Mouse (Mus musculus): ENCODE measurements around the gene Flt3l. TPM values are rescaled to one million over a fixed set of nuclear protein-coding genes. Genes with fewer than 3 reads are reported as not detected.
A peak's percentile ranks its signal among the peaks of the same experiment; 100 is the strongest.

The Flt3l gene
- polyA plus RNA-seq, 1 experiment = 1.6 TPM

DNA sequence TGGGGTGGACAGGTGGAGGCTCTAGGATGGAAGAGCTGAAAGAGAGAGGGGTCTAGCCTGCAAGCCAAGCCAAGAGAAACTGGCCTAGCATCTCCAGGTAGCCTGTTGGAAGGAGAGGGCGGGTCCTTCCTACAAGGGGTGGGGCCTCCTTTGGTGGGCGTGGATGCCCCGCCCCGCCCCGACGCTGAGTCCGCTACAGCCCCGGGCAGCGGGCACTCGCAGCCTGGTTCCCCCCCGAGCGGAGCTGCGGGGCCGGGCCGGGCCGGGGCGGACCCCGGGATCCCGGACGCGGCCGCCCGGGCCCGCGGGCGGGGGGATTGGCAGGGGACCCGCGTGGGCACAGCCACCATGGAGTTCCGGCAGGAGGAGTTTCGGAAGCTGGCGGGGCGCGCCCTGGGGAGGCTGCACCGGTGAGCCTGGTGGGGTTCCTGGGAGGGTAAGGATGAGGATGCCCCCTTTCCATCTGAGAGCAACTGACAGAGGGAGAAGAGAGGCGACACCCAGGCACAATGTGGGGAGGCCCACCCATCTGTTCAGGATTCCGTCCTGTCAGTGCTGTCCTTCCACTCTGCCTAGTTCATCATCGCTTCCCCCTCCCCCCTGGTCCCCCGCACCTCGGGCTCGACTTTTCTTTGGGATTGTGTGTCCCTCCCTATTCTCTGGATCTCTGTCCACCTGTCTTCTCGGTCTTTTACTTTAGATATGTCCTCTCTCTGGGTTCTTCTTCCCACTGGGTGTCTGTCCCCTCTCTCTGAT is 27.7 kb upstream of the Flt3l start, which contains the start of gene Slc17a7:
Gene Slc17a7, plus strand, starts transcription at position 215 of the 756 bp plus-strand sequence.
- Histone ChIP-seq H3K36me3 (ENCODE audit: control insufficient read depth, insufficient read depth) (no peaks in the 10 kb centered on the region), H3K79me2 (ENCODE audit: control insufficient read depth, insufficient read depth) (no peaks in the 10 kb centered on the region), H3K27me3 (ENCODE audit: control insufficient read depth, insufficient read depth, insufficient read length) (peaks cover 45% of the 10 kb centered on the region), H3K79me3 (ENCODE audit: low read depth) (no peaks in the 10 kb centered on the region), H3K4me3 (ENCODE audit: insufficient read depth, poor library complexity, severe bottlenecking) (no peak within 1 kb of the TSS), H3ac (ENCODE audit: control insufficient read depth, insufficient read length, low read depth) (peak within 1 kb of the TSS; percentile 33)
- no peak for TF ChIP-seq FOSL1 (IDR thresholded peaks at IDR 0.05; ENCODE audit: insufficient read depth, low read length, poor library complexity, severe bottlenecking)
- no peak for TF ChIP-seq CTCF (IDR thresholded peaks at IDR 0.05; ENCODE audit: control insufficient read depth, insufficient read depth, insufficient read length)
- TF ChIP-seq MYOG (IDR thresholded peaks at IDR 0.05; ENCODE audit: control insufficient read depth, extremely low read depth, insufficient read length) = no peak
- no peak for TF ChIP-seq CEBPB (IDR thresholded peaks at IDR 0.05; ENCODE audit: low read depth)
- no peak for TF ChIP-seq MAX (IDR thresholded peaks at IDR 0.05)
- no peak for TF ChIP-seq USF1 (IDR thresholded peaks at IDR 0.05; ENCODE audit: low read depth)
- TF ChIP-seq MYOD1 (IDR thresholded peaks at IDR 0.05; ENCODE audit: control insufficient read depth, insufficient read length, low read depth) = no peak

DNA sequence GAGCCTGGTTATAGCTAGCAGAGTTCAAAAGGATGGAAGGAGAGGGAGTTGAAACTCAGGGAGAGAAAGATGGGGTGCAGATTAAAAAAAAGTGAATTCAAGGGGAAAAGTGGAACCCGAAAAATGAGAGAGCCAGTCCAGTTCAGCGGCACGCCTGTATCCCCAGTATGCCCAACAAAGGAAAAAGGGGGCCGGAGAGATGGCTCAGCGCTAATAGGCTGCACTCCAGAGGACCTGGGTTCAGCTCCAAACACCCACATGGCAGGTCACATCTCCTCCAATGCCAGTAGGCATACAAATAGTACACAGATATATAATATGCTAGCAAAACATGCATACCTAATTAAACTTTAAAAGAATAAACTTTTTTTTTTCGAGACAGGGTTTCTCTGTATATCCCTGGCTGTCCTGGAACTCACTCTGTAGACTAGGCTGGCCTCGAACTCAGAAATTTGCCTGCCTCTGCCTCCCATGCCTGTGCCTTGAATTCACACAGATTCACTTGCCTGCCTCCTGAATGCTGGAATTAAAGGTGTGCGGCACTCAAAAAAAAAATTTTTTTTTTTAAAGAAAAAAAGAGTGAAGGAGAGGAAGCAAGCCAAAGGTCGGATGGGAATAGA is 26.9 kb upstream of the Flt3l start:
- no peaks in the 10 kb centered on the region for H3K36me3 ChIP-seq (ENCODE audit: control insufficient read depth, insufficient read depth)
- peaks cover 37% of the 10 kb centered on the region for H3K27me3 ChIP-seq (ENCODE audit: control insufficient read depth, insufficient read depth, insufficient read length)
- H3K4me3 ChIP-seq (ENCODE audit: insufficient read depth, poor library complexity, severe bottlenecking) = no peak overlapping the region
- H3ac ChIP-seq (ENCODE audit: control insufficient read depth, insufficient read length, low read depth) = no peak overlapping the region
- no peak for TF ChIP-seq MYOD1 (IDR thresholded peaks at IDR 0.05; ENCODE audit: control insufficient read depth, insufficient read length, low read depth)
- TF ChIP-seq MYOG (IDR thresholded peaks at IDR 0.05; ENCODE audit: control insufficient read depth, extremely low read depth, insufficient read length) = no peak
- TF ChIP-seq FOSL1 (IDR thresholded peaks at IDR 0.05; ENCODE audit: insufficient read depth, low read length, poor library complexity, severe bottlenecking) = no peak
- TF ChIP-seq USF1 (IDR thresholded peaks at IDR 0.05; ENCODE audit: low read depth) = no peak
- TF ChIP-seq CEBPB (IDR thresholded peaks at IDR 0.05; ENCODE audit: low read depth) = no peak
- no peak for TF ChIP-seq MAX (IDR thresholded peaks at IDR 0.05)
- TF ChIP-seq CTCF (IDR thresholded peaks at IDR 0.05; ENCODE audit: control insufficient read depth, insufficient read depth, insufficient read length) = no peak
- no peaks in the 10 kb centered on the region for H3K79me3 ChIP-seq (ENCODE audit: low read depth)
- no peaks in the 10 kb centered on the region for H3K79me2 ChIP-seq (ENCODE audit: control insufficient read depth, insufficient read depth)

DNA sequence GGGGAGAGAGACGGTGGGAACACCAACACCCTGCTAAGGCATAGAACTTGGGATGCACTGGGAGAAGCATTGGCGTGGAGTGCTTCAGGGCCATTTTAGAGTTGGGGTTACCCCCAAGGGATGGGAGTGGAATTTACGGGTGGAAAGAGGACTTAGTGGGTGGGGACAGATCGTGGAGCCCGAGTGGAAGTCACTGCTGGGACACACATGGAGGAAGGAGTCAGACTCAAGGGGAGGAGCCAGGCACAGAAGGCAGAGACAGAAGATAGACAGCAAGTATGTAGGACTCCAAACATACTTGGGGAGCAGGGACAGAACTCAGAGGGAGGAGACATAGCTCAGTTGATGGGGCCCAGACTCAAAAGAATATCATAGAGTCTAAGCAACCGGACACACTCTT is 26.3 kb upstream of the Flt3l start:
- Histone ChIP-seq H3K27me3 (ENCODE audit: control insufficient read depth, insufficient read depth, insufficient read length) (peaks cover 31% of the 10 kb centered on the region), H3K79me2 (ENCODE audit: control insufficient read depth, insufficient read depth) (no peaks in the 10 kb centered on the region), H3ac (ENCODE audit: control insufficient read depth, insufficient read length, low read depth) (no peak overlapping the region), H3K79me3 (ENCODE audit: low read depth) (no peaks in the 10 kb centered on the region), H3K36me3 (ENCODE audit: control insufficient read depth, insufficient read depth) (no peaks in the 10 kb centered on the region), H3K4me3 (ENCODE audit: insufficient read depth, poor library complexity, severe bottlenecking) (no peak overlapping the region)
- TF ChIP-seq CEBPB (IDR thresholded peaks at IDR 0.05; ENCODE audit: low read depth) (no peak), MYOG (IDR thresholded peaks at IDR 0.05; ENCODE audit: control insufficient read depth, extremely low read depth, insufficient read length) (no peak), USF1 (IDR thresholded peaks at IDR 0.05; ENCODE audit: low read depth) (no peak)

DNA sequence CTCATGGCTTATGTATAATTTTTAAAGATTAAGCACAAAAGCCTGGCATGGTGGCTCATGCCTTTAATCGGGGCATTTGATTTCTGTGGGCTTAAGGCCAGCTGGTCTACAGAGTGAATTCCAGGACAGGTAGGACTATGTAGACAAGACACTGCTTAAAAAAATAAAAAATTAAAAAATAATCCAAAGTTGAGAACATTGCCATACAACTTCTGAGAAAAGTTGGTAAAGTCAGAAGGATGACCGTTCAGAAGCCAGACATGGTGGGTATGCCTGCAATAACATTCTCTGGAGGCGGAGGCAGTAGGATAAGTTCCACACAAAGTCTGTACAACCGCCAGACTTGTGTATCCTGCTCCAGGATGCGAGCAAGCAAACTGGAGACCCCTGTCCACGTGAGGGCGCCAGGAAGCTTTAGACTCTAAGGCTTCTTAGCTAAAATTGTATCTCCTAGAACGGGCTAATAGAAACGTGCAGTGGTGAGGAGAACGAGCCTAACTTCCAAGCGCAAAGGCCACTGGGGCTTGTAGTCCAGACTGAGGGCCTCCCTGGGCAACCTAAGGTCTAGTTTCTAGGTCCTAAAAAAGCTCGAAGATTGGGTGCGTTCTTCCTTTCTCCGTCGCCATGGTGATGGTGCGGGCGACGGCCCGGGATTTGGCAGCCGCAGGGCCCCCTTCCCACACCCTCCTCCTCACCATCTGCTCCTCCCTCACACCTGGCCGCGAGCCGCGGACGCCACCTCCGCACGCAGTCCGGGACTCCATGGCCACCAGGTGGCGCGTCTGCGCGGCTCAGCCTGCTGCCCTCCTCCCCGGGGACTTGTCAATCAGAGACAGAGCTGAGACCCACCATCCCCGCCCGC is 25.6 kb upstream of the Flt3l start:
- H3K27me3 ChIP-seq (ENCODE audit: control insufficient read depth, insufficient read depth, insufficient read length) = peaks cover 24% of the 10 kb centered on the region
- H3K79me2 ChIP-seq (ENCODE audit: control insufficient read depth, insufficient read depth) = no peaks in the 10 kb centered on the region
- TF ChIP-seq CTCF (IDR thresholded peaks at IDR 0.05; ENCODE audit: control insufficient read depth, insufficient read depth, insufficient read length) (peak; percentile 99), MYOD1 (IDR thresholded peaks at IDR 0.05; ENCODE audit: control insufficient read depth, insufficient read length, low read depth) (no peak), FOSL1 (IDR thresholded peaks at IDR 0.05; ENCODE audit: insufficient read depth, low read length, poor library complexity, severe bottlenecking) (no peak), CEBPB (IDR thresholded peaks at IDR 0.05; ENCODE audit: low read depth) (no peak), USF1 (IDR thresholded peaks at IDR 0.05; ENCODE audit: low read depth) (peak; percentile 26), MYOG (IDR thresholded peaks at IDR 0.05; ENCODE audit: control insufficient read depth, extremely low read depth, insufficient read length) (no peak), MAX (IDR thresholded peaks at IDR 0.05) (no peak)
- no peak overlapping the region for H3K4me3 ChIP-seq (ENCODE audit: insufficient read depth, poor library complexity, severe bottlenecking)
- H3K36me3 ChIP-seq (ENCODE audit: control insufficient read depth, insufficient read depth) = no peaks in the 10 kb centered on the region
- H3K79me3 ChIP-seq (ENCODE audit: low read depth) = no peaks in the 10 kb centered on the region
- no peak overlapping the region for H3ac ChIP-seq (ENCODE audit: control insufficient read depth, insufficient read length, low read depth)

DNA sequence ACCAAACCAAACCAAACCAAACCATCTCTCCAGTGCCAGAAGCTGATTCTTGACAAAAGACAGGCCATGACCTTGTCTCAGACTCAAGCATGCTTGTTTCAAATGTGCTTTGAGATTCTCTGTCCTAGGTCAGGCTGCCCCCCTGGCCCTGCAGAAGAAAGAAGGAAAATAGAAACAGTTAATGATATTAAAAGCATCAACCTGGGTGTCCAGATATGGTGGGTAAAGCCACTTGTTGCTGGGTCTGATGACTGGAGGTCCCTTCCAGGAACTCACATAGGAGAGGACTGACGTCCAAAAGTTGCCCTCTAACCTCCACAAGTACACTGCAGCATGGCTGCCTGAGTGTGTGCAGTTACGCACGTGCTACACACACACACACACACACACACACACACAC is 24.6 kb upstream of the Flt3l start:
- Histone ChIP-seq H3K36me3 (ENCODE audit: control insufficient read depth, insufficient read depth) (no peaks in the 10 kb centered on the region), H3K79me3 (ENCODE audit: low read depth) (no peaks in the 10 kb centered on the region), H3K4me3 (ENCODE audit: insufficient read depth, poor library complexity, severe bottlenecking) (no peak overlapping the region), H3ac (ENCODE audit: control insufficient read depth, insufficient read length, low read depth) (no peak overlapping the region), H3K27me3 (ENCODE audit: control insufficient read depth, insufficient read depth, insufficient read length) (peaks cover 21% of the 10 kb centered on the region), H3K79me2 (ENCODE audit: control insufficient read depth, insufficient read depth) (no peaks in the 10 kb centered on the region)
- TF ChIP-seq MYOG (IDR thresholded peaks at IDR 0.05; ENCODE audit: control insufficient read depth, extremely low read depth, insufficient read length) (no peak), MAX (IDR thresholded peaks at IDR 0.05) (no peak), FOSL1 (IDR thresholded peaks at IDR 0.05; ENCODE audit: insufficient read depth, low read length, poor library complexity, severe bottlenecking) (no peak), CTCF (IDR thresholded peaks at IDR 0.05; ENCODE audit: control insufficient read depth, insufficient read depth, insufficient read length) (no peak), USF1 (IDR thresholded peaks at IDR 0.05; ENCODE audit: low read depth) (no peak), MYOD1 (IDR thresholded peaks at IDR 0.05; ENCODE audit: control insufficient read depth, insufficient read length, low read depth) (no peak), CEBPB (IDR thresholded peaks at IDR 0.05; ENCODE audit: low read depth) (no peak)
